ENCODE assay signal across 8 mouse cellular contexts in genomic region chr7:121466331-121466730, GRCm38 (mm10).
"Had no signal": no experiment of that assay in that cellular context is flagged by ENCODE, and none has a peak within 500 bp of the region (broad histone marks: within the 10 kb centered on the region; RNA-seq: fewer than 3 reads in every experiment).

No protein-coding gene starts in this region.

- ATAC-seq: lung, postnatal 0 days; midbrain, embryonic 13.5 days had no signal

- DNase-seq: kidney, postnatal 36 days; lung, adult 2 months; lung, postnatal 36 days; right cerebral cortex, adult 18-20 months; right cerebral cortex, postnatal 25 days; thymus, postnatal 4 days had no signal
